Mouse (Mus musculus): ENCODE results near the gene Skint10.

Skint10 gene

GRCm38 (mm10) chr4:112774766-112775165 lies at the start of gene Skint10:
Skint10 (minus strand) TSS chr4:112774866.
- in situ Hi-C loops (cut with MboI, MseI), result no loop called here

- in situ Hi-C loops (cut with MboI, MseI), result loop anchor here (10.0 kb wide), 1 partner anchor 1274 kb away; no protein-coding TSS in a partner anchor
Measured at GRCm38 (mm10) chr4:112790646-112791045, 16.0 kb upstream of the Skint10 start.
